Mouse (Mus musculus) kidney, postnatal 25 days (tissue): ENCODE measurements around the gene Barx1.

Experiments
- DNase-seq, 2 experiments: peaks; one replicate each; pipeline ENCODE4 v3.0.0; 2021; ENCODE audit warnings: mixed read lengths in 2 of 2

Gene Barx1

GRCm38 (mm10) chr13:48660741-48661140, 2.1 kb upstream of the Barx1 start:
- DNase-seq: no peak

DNA sequence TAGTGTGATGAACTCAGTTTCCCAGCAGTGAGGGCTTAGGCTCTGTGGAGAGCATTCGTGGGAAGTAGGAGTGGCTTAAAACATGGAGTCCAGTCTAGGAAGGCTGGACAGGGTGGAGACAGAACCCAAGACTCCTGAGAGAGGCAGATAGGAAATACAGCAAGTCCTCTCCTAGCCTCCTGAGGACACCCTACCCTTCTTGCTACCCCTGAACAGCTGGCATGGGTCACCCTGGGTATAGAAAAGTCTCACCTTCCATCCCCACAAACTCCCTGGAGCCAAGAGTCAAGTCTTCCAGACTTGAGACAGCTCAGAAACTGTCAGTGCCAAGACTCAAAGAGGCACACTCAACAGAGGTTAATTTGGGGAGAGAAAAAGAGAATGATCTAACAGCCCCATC, 1.2 kb upstream of the Barx1 start:
- DNase-seq: no peak

GRCm38 (mm10) chr13:48663211-48663987, 601 bp downstream of the Barx1 start:
- no peak for DNase-seq

DNA sequence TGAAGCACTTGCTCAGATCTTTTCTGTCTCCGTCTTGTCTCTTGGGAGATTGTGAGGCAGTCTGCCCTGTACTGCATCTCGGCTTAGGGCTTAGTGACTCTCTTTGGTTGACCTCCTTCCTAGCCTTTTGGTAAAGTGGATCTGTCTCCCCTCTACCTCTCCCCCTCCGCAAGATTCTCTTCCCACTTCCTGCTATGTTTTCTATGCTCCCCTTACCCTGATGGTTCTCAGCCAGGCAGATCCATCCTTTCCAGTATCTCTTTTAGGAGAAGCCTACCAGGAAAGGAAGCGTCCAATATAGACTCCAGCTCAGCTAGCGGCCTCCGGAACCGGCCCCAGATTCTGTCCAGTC, 1.2 kb downstream of the Barx1 start:
- no peak for DNase-seq

DNA sequence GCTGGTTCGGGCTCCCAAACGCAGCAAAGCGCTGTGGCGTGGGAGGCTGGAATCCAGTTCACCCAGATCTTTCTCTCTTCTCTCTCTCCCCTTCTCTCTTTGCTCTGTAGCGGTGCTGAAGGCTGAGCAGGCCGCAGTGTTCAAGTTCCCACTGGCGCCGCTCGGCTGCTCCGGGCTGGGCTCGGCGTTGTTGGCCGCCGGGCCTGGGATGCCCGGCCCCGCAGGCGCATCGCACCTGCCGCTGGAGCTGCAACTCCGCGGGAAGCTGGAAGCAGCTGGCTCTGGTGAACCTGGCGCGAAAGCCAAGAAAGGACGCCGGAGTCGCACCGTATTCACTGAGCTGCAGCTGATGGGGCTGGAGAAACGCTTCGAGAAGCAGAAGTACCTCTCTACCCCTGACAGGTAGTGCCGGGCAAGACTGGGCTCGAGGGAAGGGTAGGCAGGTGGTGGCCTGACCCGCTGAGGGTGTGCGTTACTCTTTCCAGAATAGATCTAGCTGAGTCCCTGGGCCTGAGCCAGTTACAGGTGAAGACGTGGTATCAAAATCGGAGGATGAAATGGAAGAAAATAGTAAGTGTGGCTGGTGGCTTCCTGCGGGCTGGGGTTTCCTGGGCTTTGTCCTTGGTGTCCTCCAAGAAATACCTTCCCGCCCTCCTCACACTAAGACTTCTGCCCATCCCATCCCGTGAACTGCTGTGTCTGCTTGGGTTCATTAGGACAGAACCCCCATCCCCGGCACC, 2.3 kb downstream of the Barx1 start:
- no peak for DNase-seq

GRCm38 (mm10) chr13:48665656-48666597, 3.1 kb downstream of the Barx1 start:
- DNase-seq: no peak

DNA sequence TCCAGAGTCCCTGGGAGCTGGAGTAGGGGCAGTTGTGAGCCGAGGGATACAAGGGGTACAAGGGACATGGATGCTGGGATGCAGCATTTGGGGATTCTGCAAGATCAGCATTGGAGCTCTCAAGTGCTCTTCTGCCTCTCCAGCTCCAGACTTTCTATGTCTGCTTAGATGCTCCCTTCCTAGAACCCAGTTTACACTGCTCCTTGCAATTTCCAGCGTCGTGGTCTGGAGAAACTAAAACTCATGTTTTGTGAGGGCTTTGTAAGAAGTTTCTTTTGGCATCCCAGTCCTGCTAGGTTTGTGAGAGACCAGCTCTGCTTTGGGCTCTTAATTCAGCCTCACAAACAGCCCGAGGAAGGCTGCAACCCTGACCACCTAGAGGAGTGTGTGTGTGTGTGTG, 4.7 kb downstream of the Barx1 start:
- DNase-seq: no peak

GRCm38 (mm10) chr13:48668091-48668975, 5.5 kb downstream of the Barx1 start:
- no peak for DNase-seq

DNA sequence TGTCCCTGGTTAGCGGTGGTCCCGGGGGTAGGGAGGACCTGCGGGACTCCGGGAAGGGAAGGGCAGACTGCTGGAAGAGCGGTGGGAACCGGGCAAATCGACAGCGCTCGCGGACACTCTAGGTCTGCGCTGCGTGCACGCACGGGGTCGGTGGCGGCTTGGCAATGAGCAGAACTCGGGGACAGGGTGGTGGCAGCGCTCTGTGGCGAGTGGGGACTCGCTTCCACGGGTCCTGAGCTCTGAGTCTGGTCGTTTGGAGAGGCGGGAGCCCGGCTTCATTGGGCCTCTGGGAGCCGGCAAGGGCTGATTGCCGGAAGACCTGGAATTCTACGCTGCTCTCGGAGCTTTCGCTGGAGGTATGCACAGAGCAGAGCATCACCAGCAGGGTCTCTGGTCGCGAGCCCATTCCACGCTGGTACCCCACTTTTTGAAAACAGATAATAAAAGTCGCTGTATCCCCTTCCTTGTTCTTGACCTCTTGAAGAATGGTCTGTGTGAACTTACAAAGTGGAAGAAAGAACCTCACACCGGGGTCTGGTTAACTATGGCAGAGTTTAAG, 6.3 kb downstream of the Barx1 start:
- DNase-seq: no peak

DNA sequence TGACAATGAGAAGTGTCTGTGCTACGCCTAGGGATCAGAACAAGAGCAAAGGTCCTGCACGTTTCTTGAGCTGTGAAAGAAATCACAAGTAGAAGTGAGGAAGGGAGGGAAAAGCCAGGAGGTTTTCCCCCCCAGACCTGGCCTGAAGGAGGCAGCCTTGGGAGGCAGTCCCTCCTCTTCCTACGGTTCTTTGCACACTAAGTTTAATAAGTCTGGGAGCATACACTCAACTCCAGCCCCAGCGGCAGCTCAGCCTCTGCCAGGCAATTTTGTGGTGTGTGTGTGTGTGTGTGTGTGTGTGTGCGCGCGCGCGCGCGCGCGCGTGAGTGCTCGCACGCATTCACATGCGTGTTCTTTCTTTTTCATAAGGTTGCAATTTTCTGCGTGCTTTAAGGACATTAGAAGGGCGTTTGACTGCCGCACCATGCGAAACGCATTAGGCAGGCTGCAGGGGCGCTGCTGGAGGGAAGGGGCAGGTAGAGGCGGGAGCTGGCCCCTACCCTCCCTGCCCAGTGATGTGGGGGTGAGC, 9.6 kb downstream of the Barx1 start:
- no peak for DNase-seq

DNA sequence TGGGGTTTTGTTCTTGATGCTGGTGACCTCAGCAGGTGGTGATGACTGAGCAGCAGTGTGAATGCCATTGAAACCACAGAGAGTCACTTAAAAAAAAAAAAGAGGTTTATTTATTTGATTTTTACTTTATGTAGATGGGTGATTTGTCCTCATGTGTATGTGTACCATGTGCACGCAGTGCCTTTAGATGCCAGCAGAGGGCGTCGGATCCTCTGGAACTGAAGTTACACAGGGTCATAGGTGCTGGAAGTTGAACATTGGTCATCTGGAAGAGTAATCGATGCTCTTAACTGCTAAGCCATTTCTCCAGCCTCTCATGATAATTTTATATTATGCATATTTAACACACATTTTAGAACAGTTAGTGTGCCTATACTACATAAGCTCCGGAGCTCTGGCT, 11.8 kb downstream of the Barx1 start:
- no peak for DNase-seq

- peak in 1 of 2 experiments; percentile 61 for DNase-seq
These were observed 16.6 kb downstream of the Barx1 start for GRCm38 (mm10) chr13:48679351-48679750.

DNA sequence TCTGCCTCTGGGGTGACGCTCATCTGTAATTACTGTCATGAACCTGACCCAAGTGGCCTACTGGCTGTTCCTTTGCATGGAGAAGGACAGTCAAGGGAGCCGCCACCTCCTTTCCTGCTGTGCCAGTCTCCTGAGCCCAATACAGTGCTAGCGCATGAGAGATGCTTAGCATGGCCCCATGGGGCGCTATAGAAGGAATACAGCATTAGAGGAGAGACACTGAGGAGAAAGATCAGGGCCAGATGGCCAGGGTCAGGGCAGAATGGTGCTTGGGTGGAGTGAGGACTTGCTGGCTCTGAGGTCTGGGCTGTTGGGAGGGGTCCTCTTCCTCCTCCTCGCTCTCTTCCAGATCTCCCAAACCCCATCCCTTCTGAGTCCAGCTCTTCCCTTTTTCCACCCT, 23.9 kb downstream of the Barx1 start:
- no peak for DNase-seq

DNA sequence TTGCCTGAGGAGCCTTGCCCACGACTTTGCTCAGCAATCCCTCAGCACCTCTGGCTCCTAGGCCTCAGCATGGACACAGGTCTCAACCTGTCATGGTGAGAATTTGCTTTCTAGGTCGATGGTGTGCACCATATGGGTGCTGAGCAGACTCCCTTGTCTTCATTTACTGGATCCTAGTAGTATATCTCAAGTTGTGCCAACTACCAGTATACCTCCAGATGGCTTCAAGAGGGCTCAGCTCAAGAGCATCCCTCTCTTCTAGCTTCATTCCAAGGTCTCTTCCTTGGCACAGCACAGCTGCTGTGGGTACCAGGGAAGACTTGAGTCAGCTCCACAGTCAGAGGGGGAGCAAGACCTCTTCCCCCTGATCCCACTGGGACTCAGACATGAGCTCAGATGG, 29.2 kb downstream of the Barx1 start:
- no peak for DNase-seq

DNA sequence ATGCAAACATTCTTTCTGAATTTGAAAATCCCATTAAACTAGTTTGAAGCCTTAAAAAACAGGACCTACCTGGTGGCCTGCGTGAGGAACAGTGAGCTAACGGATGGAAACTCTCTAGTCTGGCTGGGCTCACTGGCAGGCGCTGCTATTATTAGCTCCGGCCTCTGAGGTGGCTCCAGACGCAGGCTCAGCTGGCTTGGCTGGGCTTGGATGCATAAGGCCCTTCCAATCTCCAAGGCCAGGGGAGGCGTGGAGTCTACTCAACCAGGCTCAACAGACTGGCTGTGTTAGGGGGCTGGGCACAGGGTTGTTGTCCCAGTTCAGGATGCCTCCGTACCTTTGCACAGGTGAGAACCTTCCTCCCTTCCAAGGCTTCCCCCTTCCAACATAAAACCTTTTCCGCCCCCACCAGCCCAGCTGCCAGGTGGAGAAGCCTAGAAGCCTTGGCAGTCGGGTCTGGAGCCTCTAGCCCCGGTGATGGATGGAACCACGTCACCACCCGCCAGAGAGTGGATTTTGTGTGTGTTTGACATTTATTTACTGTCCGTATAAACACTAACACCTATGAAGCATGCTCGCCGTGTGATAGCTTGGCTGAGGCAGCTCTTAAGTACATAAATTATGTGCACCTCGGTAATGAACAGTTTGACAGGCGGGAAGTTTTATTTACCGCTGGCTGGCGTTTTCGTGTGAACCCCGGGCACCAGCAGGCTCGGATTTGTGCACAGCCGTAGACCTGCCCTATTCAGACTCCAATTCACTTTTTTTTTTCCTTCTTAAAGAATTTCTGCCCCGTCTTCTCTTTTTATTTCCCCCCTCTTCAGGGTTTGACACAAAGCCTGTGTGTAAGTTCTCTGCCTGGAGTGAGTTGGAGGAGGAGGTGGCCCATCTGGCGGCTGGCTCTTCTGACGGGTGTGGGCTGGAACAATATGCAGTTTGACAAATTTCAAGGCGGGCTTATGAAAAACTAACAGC, 31.6 kb downstream of the Barx1 start:
- no peak for DNase-seq

- DNase-seq: no peak
These were observed 43.7 kb downstream of the Barx1 start for GRCm38 (mm10) chr13:48706385-48706951.

GRCm38 (mm10) chr13:48712675-48713074, 49.9 kb downstream of the Barx1 start:
- no peak for DNase-seq

DNA sequence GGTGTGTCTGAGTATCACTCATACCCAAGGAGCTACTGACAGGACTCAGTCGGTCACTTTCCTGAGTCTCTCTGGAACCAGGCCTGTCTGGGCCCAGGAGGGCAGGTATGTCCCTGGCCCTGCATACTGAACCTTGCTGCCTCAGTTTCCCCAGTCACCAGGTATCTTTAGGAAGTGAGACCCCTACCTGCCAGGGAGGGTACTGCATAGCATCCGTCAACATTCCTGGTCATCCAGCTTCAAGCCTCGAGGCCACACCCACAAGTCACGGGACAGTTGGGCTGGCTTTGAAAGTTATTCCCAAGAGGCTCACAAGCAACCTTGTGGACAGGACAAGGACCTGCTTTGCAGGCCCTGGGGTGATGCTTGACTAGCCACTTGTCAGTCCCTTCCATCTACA, 53.3 kb downstream of the Barx1 start:
- peak in 1 of 2 experiments; percentile 7 for DNase-seq
